Mouse (Mus musculus) myocyte (in vitro differentiated cells): Measurements from ENCODE around the gene Evpl. TPM values are rescaled to one million over a fixed set of nuclear protein-coding genes. Genes with fewer than 3 reads are reported as not detected.

Source experiments
- H3K27me3 ChIP-seq: one replicate; pipeline ENCODE4 v1.6.1; 2011; ENCODE audit not compliant: control insufficient read depth, insufficient read depth, insufficient read length
- H3K36me3 ChIP-seq: one replicate; pipeline ENCODE4 v1.6.1; 2011; ENCODE audit not compliant: control insufficient read depth, insufficient read depth
- H3K4me2 ChIP-seq: one replicate; pipeline ENCODE4 v1.6.1; 2011; ENCODE audit warnings: low read depth, control low read depth
- H3K4me3 ChIP-seq: one replicate; pipeline ENCODE4 v1.5.1; 2011; ENCODE audit warnings: mild to moderate bottlenecking, control low read depth, moderate library complexity
- H3K79me2 ChIP-seq: one replicate; pipeline ENCODE4 v1.6.1; 2011; ENCODE audit not compliant: control insufficient read depth, insufficient read depth
- H3ac ChIP-seq: one replicate; pipeline ENCODE4 v1.6.1; 2011; ENCODE audit not compliant: control insufficient read depth, insufficient read length
- CEBPB ChIP-seq: IDR thresholded peaks from 2 replicates; pipeline ENCODE4 v1.6.1; 2011; ENCODE audit warnings: mild to moderate bottlenecking, moderate library complexity; ENCODE audit not compliant: poor library complexity, insufficient read depth, severe bottlenecking
- E2F4 ChIP-seq: IDR thresholded peaks from one replicate; pipeline ENCODE4 v1.6.1; 2011; ENCODE audit warnings: mild to moderate bottlenecking, control low read depth, moderate library complexity; ENCODE audit not compliant: insufficient read depth
- MAX ChIP-seq: IDR thresholded peaks from one replicate; pipeline ENCODE4 v1.6.1; 2011; ENCODE audit warnings: low read depth, mild to moderate bottlenecking, control low read depth
- MYOD1 ChIP-seq, 3 experiments: IDR thresholded peaks; one replicate each; pipeline ENCODE4 v1.6.1; 2011; ENCODE audit warnings: control low read depth in 2 of 3, low read depth in 2 of 3, mild to moderate bottlenecking in 2 of 3, moderate library complexity in 1 of 3; ENCODE audit not compliant: insufficient read length in 2 of 3, control insufficient read depth in 1 of 3
- MYOG ChIP-seq, 3 experiments: IDR thresholded peaks; one replicate each; pipeline ENCODE4 v1.6.1; 2011; ENCODE audit warnings: control low read depth in 2 of 3, low read depth in 2 of 3, mild to moderate bottlenecking in 2 of 3; ENCODE audit not compliant: insufficient read length in 2 of 3, control insufficient read depth in 1 of 3, insufficient read depth in 1 of 3
- POLR2A ChIP-seq: IDR thresholded peaks from one replicate; pipeline ENCODE4 v1.6.1; 2011; ENCODE audit warnings: low read depth, mild to moderate bottlenecking, control low read depth, moderate library complexity; ENCODE audit not compliant: insufficient read length
- POLR2AphosphoS2 ChIP-seq: IDR thresholded peaks from one replicate; pipeline ENCODE4 v1.6.1; 2011; ENCODE audit warnings: low read depth, control low read depth; ENCODE audit not compliant: insufficient read length
- REST ChIP-seq: IDR thresholded peaks from one replicate; pipeline ENCODE4 v1.6.1; 2011; ENCODE audit warnings: mild to moderate bottlenecking, control low read depth, moderate library complexity; ENCODE audit not compliant: insufficient read depth, insufficient read length
- SRF ChIP-seq: IDR thresholded peaks from one replicate; pipeline ENCODE4 v1.6.1; 2011; ENCODE audit warnings: low read depth; ENCODE audit not compliant: control insufficient read depth, insufficient read length
- TCF12 ChIP-seq: IDR thresholded peaks from one replicate; pipeline ENCODE4 v1.6.1; 2011; ENCODE audit warnings: mild to moderate bottlenecking, control low read depth; ENCODE audit not compliant: poor library complexity, insufficient read depth, severe bottlenecking
- TCF3 ChIP-seq: IDR thresholded peaks from one replicate; pipeline ENCODE4 v1.6.1; 2011; ENCODE audit warnings: low read depth, control low read depth; ENCODE audit not compliant: insufficient read length
- USF1 ChIP-seq: IDR thresholded peaks from one replicate; pipeline ENCODE4 v1.6.1; 2011; ENCODE audit warnings: low read depth, mild to moderate bottlenecking, control low read depth, moderate library complexity
- polyA plus RNA-seq: library from polyadenylated mRNA; unstranded; fragments of >200 nt; fragmentation: generic; extraction: Trizol; gene quantifications from one replicate; pipeline ENCODE4 v1.2.1, GENCODE M21; 2012; ENCODE audit warnings: missing spikeins

Gene Evpl
- polyA plus RNA-seq, 1 experiment, result 0.14 TPM

- TF ChIP-seq MAX (no peak), POLR2AphosphoS2 (no peak), CEBPB (no peak), REST (no peak), USF1 (no peak), TCF3 (no peak), SRF (no peak), MYOG (IDR thresholded peaks at IDR 0.05; ENCODE audit: control insufficient read depth in 1 of 3, insufficient read depth in 1 of 3, insufficient read length in 2 of 3, low read depth in 2 of 3) (no peak), E2F4 (no peak), POLR2A (no peak), TCF12 (no peak), MYOD1 (IDR thresholded peaks at IDR 0.05; ENCODE audit: control insufficient read depth in 1 of 3, insufficient read length in 2 of 3, low read depth in 2 of 3) (no peak)
Measured at GRCm38 (mm10) chr11:116208660-116209059, 29.2 kb downstream of the Evpl start.

DNA sequence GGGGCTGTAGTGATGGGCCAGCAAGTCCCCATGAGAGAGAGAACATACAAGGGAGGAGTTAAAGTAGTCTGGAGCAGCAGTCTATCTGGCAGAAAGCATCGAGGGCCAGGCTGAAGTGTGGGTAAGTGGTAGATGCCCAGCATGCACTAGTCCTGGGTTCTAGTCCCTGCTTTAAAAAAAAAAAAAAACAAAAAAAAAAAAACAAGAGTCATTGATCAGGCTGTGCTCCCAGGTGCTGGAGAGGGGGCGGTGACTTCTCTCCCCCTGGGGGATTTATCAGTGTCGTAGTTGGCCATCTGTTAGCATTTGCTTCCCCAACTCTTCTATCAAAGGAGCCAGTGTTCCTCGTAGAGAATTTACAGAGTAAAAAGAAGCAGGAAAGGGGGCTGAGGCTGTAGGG lies 31.2 kb downstream of the Evpl start:
- Histone ChIP-seq H3K36me3 (peaks cover 11% of the 10 kb centered on the region), H3K79me2 (no peaks in the 10 kb centered on the region), H3ac (no peak overlapping the region), H3K27me3 (no peaks in the 10 kb centered on the region), H3K4me2 (no peak overlapping the region), H3K4me3 (no peak overlapping the region)
- TF ChIP-seq MAX, result no peak
- TF ChIP-seq MYOG (IDR thresholded peaks at IDR 0.05; ENCODE audit: control insufficient read depth in 1 of 3, insufficient read depth in 1 of 3, insufficient read length in 2 of 3, low read depth in 2 of 3), result no peak
- TF ChIP-seq CEBPB, result no peak
- TF ChIP-seq SRF, result no peak
- TF ChIP-seq USF1, result no peak
- no peak for TF ChIP-seq POLR2A
- no peak for TF ChIP-seq E2F4
- no peak for TF ChIP-seq TCF12
- TF ChIP-seq REST, result no peak
- TF ChIP-seq POLR2AphosphoS2, result no peak
- TF ChIP-seq TCF3, result no peak
- TF ChIP-seq MYOD1 (IDR thresholded peaks at IDR 0.05; ENCODE audit: control insufficient read depth in 1 of 3, insufficient read length in 2 of 3, low read depth in 2 of 3), result no peak

More at GRCm38 (mm10) chr11:116208660-116209059, 29.2 kb downstream of the Evpl start:
- Histone ChIP-seq H3K36me3 (peaks cover 11% of the 10 kb centered on the region), H3K79me2 (no peaks in the 10 kb centered on the region), H3K4me2 (no peak overlapping the region), H3K4me3 (no peak overlapping the region), H3ac (no peak overlapping the region), H3K27me3 (no peaks in the 10 kb centered on the region)

- no peak overlapping the region for H3K4me3 ChIP-seq
- H3K79me2 ChIP-seq, result peaks cover 8% of the 10 kb centered on the region
- no peak overlapping the region for H3ac ChIP-seq
- no peak overlapping the region for H3K4me2 ChIP-seq
- peaks cover 11% of the 10 kb centered on the region for H3K36me3 ChIP-seq
- no peaks in the 10 kb centered on the region for H3K27me3 ChIP-seq
- TF ChIP-seq E2F4, result no peak
- TF ChIP-seq TCF12, result no peak
- TF ChIP-seq MYOG (IDR thresholded peaks at IDR 0.05; ENCODE audit: control insufficient read depth in 1 of 3, insufficient read depth in 1 of 3, insufficient read length in 2 of 3, low read depth in 2 of 3), result no peak
- no peak for TF ChIP-seq SRF
- TF ChIP-seq REST, result no peak
- TF ChIP-seq CEBPB, result no peak
Measured at GRCm38 (mm10) chr11:116203150-116203549, 34.7 kb downstream of the Evpl start.

GRCm38 (mm10) chr11:116201151-116201550 lies 36.7 kb downstream of the Evpl start:
- H3K4me3 ChIP-seq, result no peak overlapping the region
- no peak overlapping the region for H3K4me2 ChIP-seq
- peaks cover 7% of the 10 kb centered on the region for H3K36me3 ChIP-seq
- no peak for TF ChIP-seq MAX
- TF ChIP-seq CEBPB, result no peak
- no peak for TF ChIP-seq MYOD1 (IDR thresholded peaks at IDR 0.05; ENCODE audit: control insufficient read depth in 1 of 3, insufficient read length in 2 of 3, low read depth in 2 of 3)
- no peak for TF ChIP-seq E2F4
- no peak for TF ChIP-seq USF1
- TF ChIP-seq MYOG (IDR thresholded peaks at IDR 0.05; ENCODE audit: control insufficient read depth in 1 of 3, insufficient read depth in 1 of 3, insufficient read length in 2 of 3, low read depth in 2 of 3), result no peak
- no peak for TF ChIP-seq REST
- TF ChIP-seq POLR2A, result no peak
- no peak for TF ChIP-seq SRF
- TF ChIP-seq POLR2AphosphoS2, result no peak
- no peak for TF ChIP-seq TCF3
- peaks cover 23% of the 10 kb centered on the region for H3K79me2 ChIP-seq
- H3ac ChIP-seq, result no peak overlapping the region
- no peaks in the 10 kb centered on the region for H3K27me3 ChIP-seq
